Mouse (Mus musculus) G1E (cell line): ENCODE measurements at regions not wholly inside any gene's neighbourhood (a gene's known extent, or its start where the extent isn't known, plus 50 kb on each side); places are given as distances from the start of the nearest gene placed in this dataset.

ENCODE experiments used
- ATAC-seq: 2 replicates; pipeline ENCODE4 v1.8.0; 2016; ENCODE audit warnings: mild to moderate bottlenecking; ENCODE audit not compliant: insufficient number of reproducible peaks, poor library complexity, low FRiP score, severe bottlenecking; ENCODE audit errors: extremely low read depth
- DNase-seq: peaks from one replicate; pipeline ENCODE4 v3.0.0; 2012; ENCODE audit warnings: low spot score
- H3K27me3 ChIP-seq: 2 replicates; pipeline ENCODE4 v1.6.1; 2012; ENCODE audit warnings: mild to moderate bottlenecking, low read length, inconsistent platforms; ENCODE audit not compliant: insufficient read depth
- H3K36me3 ChIP-seq: replicated peaks from 2 replicates; pipeline ENCODE3; 2012; ENCODE audit warnings: mild to moderate bottlenecking, inconsistent platforms
- H3K4me1 ChIP-seq: 2 replicates; pipeline ENCODE4 v1.6.1; 2012; ENCODE audit warnings: low read depth, low read length, inconsistent platforms, mixed read lengths; ENCODE audit not compliant: insufficient read depth
- H3K4me3 ChIP-seq: 2 replicates; pipeline ENCODE4 v1.5.1; 2012; ENCODE audit warnings: low read depth, mild to moderate bottlenecking, inconsistent platforms, low read length, moderate library complexity, mixed read lengths
- H3K9me3 ChIP-seq: replicated peaks from 2 replicates; pipeline ENCODE4 v1.6.1; 2012; ENCODE audit warnings: inconsistent platforms
- CTCF ChIP-seq: IDR thresholded peaks from 2 replicates; pipeline ENCODE4 v1.5.1; 2012; ENCODE audit warnings: low read depth, low read length, inconsistent platforms, mixed read lengths
- GATA1 ChIP-seq: IDR thresholded peaks from 2 replicates; pipeline ENCODE4 v1.6.1; 2012; ENCODE audit warnings: borderline replicate concordance, low read length, inconsistent platforms, mixed read lengths
- GATA2 ChIP-seq: IDR thresholded peaks from 2 replicates; pipeline ENCODE4 v1.6.1; 2012; ENCODE audit warnings: low read depth, low read length, inconsistent platforms, borderline replicate concordance
- POLR2AphosphoS5 ChIP-seq: IDR thresholded peaks from 2 replicates; pipeline ENCODE4 v1.6.1; 2012; ENCODE audit warnings: low read depth, low read length, inconsistent platforms; ENCODE audit not compliant: insufficient replicate concordance
- TAL1 ChIP-seq: conservative IDR thresholded peaks from 2 replicates; pipeline ENCODE4 v1.6.1; 2012; ENCODE audit warnings: low read depth, low read length, inconsistent platforms, mixed read lengths

- ATAC-seq (no peak), DNase-seq (no peak)
- Histone ChIP-seq H3K9me3 (no peaks in the 10 kb centered on the region), H3K4me1 (no peaks in the 10 kb centered on the region), H3K27me3 (no peaks in the 10 kb centered on the region), H3K36me3 (no peaks in the 10 kb centered on the region), H3K4me3 (no peak overlapping the region)
- TF ChIP-seq GATA1 (no peak), CTCF (no peak), GATA2 (no peak), POLR2AphosphoS5 (no peak), TAL1 (no peak)
Measured at GRCm38 (mm10) chr8:35891769-35892168, 126.2 kb downstream of the Gm19410 start.

GRCm38 (mm10) chr8:35898493-35898892 is 132.9 kb downstream of the Gm19410 start:
- Histone ChIP-seq H3K9me3 (no peaks in the 10 kb centered on the region), H3K36me3 (no peaks in the 10 kb centered on the region), H3K27me3 (no peaks in the 10 kb centered on the region; the same call in 1 of the 2 replicates), H3K4me1 (no peaks in the 10 kb centered on the region), H3K4me3 (no peak overlapping the region)
- DNase-seq: no peak
- TF ChIP-seq GATA2 (no peak), POLR2AphosphoS5 (no peak), GATA1 (no peak), TAL1 (no peak), CTCF (no peak)
- ATAC-seq: no peak

DNA sequence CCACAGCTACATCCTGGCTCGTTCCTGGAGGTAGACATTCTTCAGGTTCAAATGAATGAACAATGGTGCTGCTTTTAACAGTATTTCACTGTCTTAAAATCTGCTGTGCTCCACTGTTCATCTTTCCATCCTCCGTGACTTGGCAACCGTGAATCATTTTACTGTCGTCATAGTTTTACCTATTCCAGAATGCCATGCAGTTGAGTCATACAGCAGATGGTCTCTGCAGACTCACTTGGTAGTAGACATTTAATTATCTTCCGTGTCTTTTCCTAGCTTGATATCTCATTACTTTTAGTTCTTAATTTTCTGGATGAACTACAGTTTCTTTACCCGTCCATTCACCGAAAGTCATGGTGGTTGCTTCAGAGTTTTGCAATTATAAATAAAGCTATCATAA is 135.9 kb downstream of the Gm19410 start:
- Histone ChIP-seq H3K4me3 (no peak overlapping the region), H3K9me3 (no peaks in the 10 kb centered on the region), H3K36me3 (no peaks in the 10 kb centered on the region), H3K4me1 (no peaks in the 10 kb centered on the region), H3K27me3 (peaks cover 2% of the 10 kb centered on the region; the same call in 1 of the 2 replicates)
- ATAC-seq (no peak), DNase-seq (no peak)
- no peak for TF ChIP-seq POLR2AphosphoS5
- TF ChIP-seq CTCF: no peak

DNA sequence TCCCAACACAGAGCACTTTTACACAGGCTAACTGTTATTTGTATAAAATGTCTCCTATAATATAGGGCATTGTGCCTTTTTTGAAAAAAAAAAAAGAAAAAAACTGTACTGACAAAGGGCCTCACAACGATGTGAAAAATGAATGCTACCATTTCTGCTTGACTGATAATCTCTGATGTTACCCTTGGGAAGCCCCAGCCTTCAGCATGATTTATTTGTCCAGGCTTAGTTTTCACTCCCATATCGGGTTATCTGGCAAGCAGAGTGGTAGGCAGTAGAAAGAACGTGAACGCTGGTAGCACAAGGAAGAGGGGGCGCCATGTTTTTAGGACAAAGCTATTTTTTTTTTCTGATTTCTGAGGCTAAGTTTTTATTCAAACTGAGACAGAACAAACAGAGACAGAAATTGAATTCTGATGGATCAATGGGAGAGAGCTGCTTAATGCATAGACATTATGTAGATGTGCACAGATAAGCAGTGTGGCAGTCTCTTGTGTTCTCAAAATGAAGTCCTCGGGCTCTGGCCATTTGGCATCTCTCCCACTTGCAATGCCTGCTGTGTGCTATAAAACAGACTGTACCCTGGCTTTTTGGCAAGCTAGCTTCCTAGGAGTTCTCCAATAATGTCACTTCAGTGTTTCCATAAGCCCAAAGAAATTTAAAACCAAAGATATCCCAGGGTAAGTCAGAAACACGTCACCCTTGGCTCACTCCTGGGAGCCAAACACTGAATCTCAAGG is 139.3 kb downstream of the Gm19410 start:
- Histone ChIP-seq H3K4me1 (no peaks in the 10 kb centered on the region), H3K27me3 (peaks cover 5% of the 10 kb centered on the region; the same call in 1 of the 2 replicates), H3K36me3 (no peaks in the 10 kb centered on the region), H3K4me3 (no peak overlapping the region), H3K9me3 (no peaks in the 10 kb centered on the region)
- no peak for TF ChIP-seq GATA1
- no peak for TF ChIP-seq GATA2
- no peak for TF ChIP-seq TAL1
- DNase-seq: no peak
- no peak for ATAC-seq

- Histone ChIP-seq H3K27me3 (peaks cover 5% of the 10 kb centered on the region; the same call in 1 of the 2 replicates), H3K9me3 (no peaks in the 10 kb centered on the region), H3K4me3 (no peak overlapping the region), H3K4me1 (no peaks in the 10 kb centered on the region), H3K36me3 (no peaks in the 10 kb centered on the region)
- TF ChIP-seq CTCF: no peak
- TF ChIP-seq GATA2: no peak
- TF ChIP-seq POLR2AphosphoS5: no peak
- no peak for TF ChIP-seq GATA1
- no peak for TF ChIP-seq TAL1
- DNase-seq: no peak
- ATAC-seq: no peak
Measured at GRCm38 (mm10) chr8:35907998-35908397, 142.4 kb downstream of the Gm19410 start.

DNA sequence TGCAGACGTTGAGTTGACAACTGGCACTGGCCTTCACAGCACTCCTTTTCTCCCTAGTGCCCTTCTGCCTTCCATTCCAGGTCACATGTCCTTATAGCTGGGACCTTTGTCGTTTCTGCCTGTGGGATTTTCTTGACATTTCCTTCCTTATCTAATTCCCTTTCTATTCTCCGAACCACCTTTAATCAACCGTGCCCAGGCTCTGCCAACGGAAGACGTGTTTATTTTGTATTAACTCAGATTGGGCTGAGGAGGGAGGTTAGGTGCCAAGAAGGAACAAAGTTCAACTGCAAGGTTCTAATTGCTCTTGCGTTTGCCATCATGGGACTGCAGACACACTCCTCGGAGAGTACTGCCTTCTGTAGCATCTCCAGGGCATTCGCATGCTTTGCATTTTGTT is 146.7 kb downstream of the Gm19410 start:
- peaks cover under 1% of the 10 kb centered on the region; the same call in 1 of the 2 replicates for H3K27me3 ChIP-seq
- H3K4me1 ChIP-seq: no peaks in the 10 kb centered on the region
- DNase-seq: no peak
- TF ChIP-seq TAL1: no peak
- TF ChIP-seq GATA2: no peak
- TF ChIP-seq POLR2AphosphoS5: no peak
- TF ChIP-seq CTCF: no peak
- no peak for TF ChIP-seq GATA1
- no peaks in the 10 kb centered on the region for H3K36me3 ChIP-seq
- no peak for ATAC-seq
- no peak overlapping the region for H3K4me3 ChIP-seq
- H3K9me3 ChIP-seq: no peaks in the 10 kb centered on the region
